Mouse (Mus musculus) spleen, adult 2 months (tissue): Measurements from ENCODE around the gene Rorb.

Experiments used
- CTCF ChIP-seq: fragments of 200-500 bp; IDR thresholded peaks from 2 replicates; pipeline ENCODE4 v1.5.1; 2011; ENCODE audit warnings: mild to moderate bottlenecking, inconsistent platforms; ENCODE audit not compliant: insufficient read depth, insufficient read length, insufficient replicate concordance; ENCODE audit errors: extremely low read depth
- POLR2A ChIP-seq: fragments of 200-500 bp; IDR thresholded peaks from 2 replicates; pipeline ENCODE4 v1.6.1; 2011; ENCODE audit warnings: low read depth, low read length, inconsistent platforms

DNA sequence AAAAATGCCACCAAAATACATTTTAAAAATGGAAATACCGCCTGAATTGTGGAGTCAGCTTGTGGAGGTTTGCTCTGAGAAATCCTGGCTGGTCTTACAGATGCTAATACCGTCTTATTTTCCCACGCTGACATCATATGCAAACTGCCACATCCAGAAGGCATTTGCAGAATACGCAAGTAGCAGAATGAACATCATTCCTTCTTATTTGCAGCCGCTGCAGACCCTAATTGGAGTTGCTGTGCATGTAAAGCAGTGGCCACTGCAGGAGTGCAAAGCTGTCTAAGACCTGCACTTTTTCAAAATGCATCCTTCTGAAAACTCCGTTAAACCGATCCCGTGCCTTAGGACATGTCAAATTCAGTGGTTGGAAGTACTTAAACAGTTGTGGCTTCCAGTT is 52.8 kb downstream of the Rorb start:
- TF ChIP-seq CTCF (no peak), POLR2A (no peak)
